Mouse (Mus musculus) liver, adult 2 months (tissue): ENCODE data around the gene Arhgef25. TPM values are rescaled to one million over a fixed set of nuclear protein-coding genes. Genes with fewer than 3 reads are reported as not detected.

Experiments
- DNase-seq: peaks from one replicate; pipeline ENCODE4 v3.0.0-alpha.2; 2011; ENCODE audit warnings: low read depth, low spot score; ENCODE audit errors: extremely low read depth
- H3K27ac ChIP-seq: fragments of 200-500 bp; replicated peaks from 2 replicates; pipeline ENCODE4 v1.5.1; 2012; ENCODE audit warnings: low read depth, mild to moderate bottlenecking, control low read depth, inconsistent platforms, low read length; ENCODE audit not compliant: insufficient read depth
- H3K27me3 ChIP-seq: fragments of 200-500 bp; 2 replicates; pipeline ENCODE4 v1.6.1; 2012; ENCODE audit warnings: mild to moderate bottlenecking, moderate library complexity, low read length, inconsistent platforms; ENCODE audit not compliant: control insufficient read depth, insufficient read depth
- H3K36me3 ChIP-seq: fragments of 200-500 bp; 2 replicates; pipeline ENCODE4 v1.6.1; 2012; ENCODE audit warnings: low read length, inconsistent platforms; ENCODE audit not compliant: control insufficient read depth, insufficient read depth
- H3K4me1 ChIP-seq: fragments of 200-500 bp; 2 replicates; pipeline ENCODE4 v1.6.1; 2011; ENCODE audit warnings: low read length; ENCODE audit not compliant: control insufficient read depth, insufficient read depth
- H3K4me3 ChIP-seq: fragments of 200-500 bp; 2 replicates; pipeline ENCODE4 v1.5.1; 2011; ENCODE audit warnings: low read depth, mild to moderate bottlenecking, control low read depth, low read length, moderate library complexity; ENCODE audit not compliant: insufficient read depth
- H3K79me2 ChIP-seq: fragments of 200-500 bp; 2 replicates; pipeline ENCODE4 v1.6.1; 2012; ENCODE audit warnings: inconsistent platforms, mild to moderate bottlenecking, low read length, moderate library complexity; ENCODE audit not compliant: control insufficient read depth, insufficient read depth
- H3K9ac ChIP-seq: fragments of 200-500 bp; 2 replicates; pipeline ENCODE4 v1.6.1; 2012; ENCODE audit warnings: low read depth, mild to moderate bottlenecking, control low read depth, inconsistent platforms, low read length
- CTCF ChIP-seq: fragments of 200-500 bp; IDR thresholded peaks from 2 replicates; pipeline ENCODE4 v1.5.1; 2011; ENCODE audit warnings: low read depth, low read length, control low read depth
- POLR2A ChIP-seq: fragments of 200-500 bp; IDR thresholded peaks from 2 replicates; pipeline ENCODE4 v1.6.1; 2011; ENCODE audit warnings: low read length, control low read depth; ENCODE audit not compliant: insufficient read depth; ENCODE audit errors: extremely low read depth
- WGBS: fragments of 180-500 bp; shearing (Covaris S2); methylation state at CpG from one replicate; pipeline ENCODE4 v1.1.7; 2018; 5-methylcytosine and 5-hydroxymethylcytosine counted together
- polyA plus RNA-seq: library from polyadenylated mRNA; depleted of rRNA; stranded (reverse); fragments of >200 nt; gene quantifications from 2 replicates; pipeline ENCODE4 v1.2.3, GENCODE M21; 2012
- total RNA-seq: library from RNA; depleted of rRNA; stranded (reverse); fragments of >200 nt; gene quantifications from 2 replicates; pipeline ENCODE4 v1.2.3, GENCODE M21; 2014

Arhgef25 gene
- total and polyA plus RNA-seq, 2 experiments = 0.83 to 1.4 TPM

- peak; percentile 57 for DNase-seq
- no peak for TF ChIP-seq POLR2A
- peak; percentile 29; the same call in 1 of the 2 replicates for TF ChIP-seq CTCF
- 21% methylated on average over 4 of the region's 4 CpGs for WGBS
These were observed 39.0 kb upstream of the Arhgef25 start for GRCm38 (mm10) chr10:127228897-127229296.

GRCm38 (mm10) chr10:127227163-127227562, 37.3 kb upstream of the Arhgef25 start:
- no peaks in the 10 kb centered on the region for H3K36me3 ChIP-seq
- DNase-seq = no peak
- no peaks in the 10 kb centered on the region for H3K27me3 ChIP-seq
- no peak overlapping the region for H3K4me3 ChIP-seq
- H3K9ac ChIP-seq = no peak overlapping the region
- H3K79me2 ChIP-seq = no peaks in the 10 kb centered on the region
- WGBS = 83% methylated on average over 8 of the region's 8 CpGs
- no peak overlapping the region for H3K27ac ChIP-seq
- no peak for TF ChIP-seq POLR2A
- TF ChIP-seq CTCF = no peak
- H3K4me1 ChIP-seq = no peaks in the 10 kb centered on the region

More at GRCm38 (mm10) chr10:127228897-127229296, 39.0 kb upstream of the Arhgef25 start:
- Histone ChIP-seq H3K79me2 (no peaks in the 10 kb centered on the region), H3K36me3 (no peaks in the 10 kb centered on the region), H3K9ac (no peak overlapping the region), H3K27me3 (no peaks in the 10 kb centered on the region), H3K4me3 (no peak overlapping the region), H3K27ac (no peak overlapping the region), H3K4me1 (no peaks in the 10 kb centered on the region)

- TF ChIP-seq CTCF (peak; percentile 46; the same call in 1 of the 2 replicates), POLR2A (no peak)
- H3K9ac ChIP-seq = no peak overlapping the region
- H3K36me3 ChIP-seq = no peaks in the 10 kb centered on the region
- no peak for DNase-seq
- H3K4me3 ChIP-seq = no peak overlapping the region
- WGBS = 72% methylated on average over 8 of the region's 8 CpGs
- H3K27me3 ChIP-seq = no peaks in the 10 kb centered on the region
- H3K27ac ChIP-seq = no peak overlapping the region
- H3K4me1 ChIP-seq = no peaks in the 10 kb centered on the region
- H3K79me2 ChIP-seq = no peaks in the 10 kb centered on the region
These were observed 36.5 kb upstream of the Arhgef25 start for GRCm38 (mm10) chr10:127226318-127226895.

- TF ChIP-seq CTCF (no peak), POLR2A (no peak)
- 63% methylated on average over 10 of the region's 10 CpGs for WGBS
- no peaks in the 10 kb centered on the region for H3K27me3 ChIP-seq
- H3K27ac ChIP-seq = no peak overlapping the region
- no peaks in the 10 kb centered on the region for H3K36me3 ChIP-seq
- H3K4me1 ChIP-seq = no peaks in the 10 kb centered on the region
- H3K4me3 ChIP-seq = no peak overlapping the region
- no peak for DNase-seq
- no peaks in the 10 kb centered on the region for H3K79me2 ChIP-seq
- no peak overlapping the region for H3K9ac ChIP-seq
These were observed 35.8 kb upstream of the Arhgef25 start for GRCm38 (mm10) chr10:127225732-127226131.

GRCm38 (mm10) chr10:127225213-127225612, 35.3 kb upstream of the Arhgef25 start:
- DNase-seq = no peak
- Histone ChIP-seq H3K4me3 (no peak overlapping the region), H3K36me3 (no peaks in the 10 kb centered on the region), H3K9ac (no peak overlapping the region), H3K79me2 (no peaks in the 10 kb centered on the region), H3K27me3 (no peaks in the 10 kb centered on the region), H3K27ac (no peak overlapping the region), H3K4me1 (no peaks in the 10 kb centered on the region)
- TF ChIP-seq CTCF (no peak), POLR2A (no peak)
- 76% methylated on average over 6 of the region's 6 CpGs for WGBS

GRCm38 (mm10) chr10:127218339-127218738, 28.5 kb upstream of the Arhgef25 start:
- 93% methylated on average over 2 of the region's 2 CpGs for WGBS
- no peak overlapping the region for H3K27ac ChIP-seq
- no peak for DNase-seq
- no peaks in the 10 kb centered on the region for H3K79me2 ChIP-seq
- no peaks in the 10 kb centered on the region for H3K4me1 ChIP-seq
- no peak overlapping the region for H3K4me3 ChIP-seq
- H3K27me3 ChIP-seq = no peaks in the 10 kb centered on the region
- no peak overlapping the region for H3K9ac ChIP-seq
- H3K36me3 ChIP-seq = no peaks in the 10 kb centered on the region
- TF ChIP-seq POLR2A = no peak
- no peak for TF ChIP-seq CTCF
